Mouse (Mus musculus): ENCODE measurements around the gene Sult2b1. TPM values are rescaled to one million over a fixed set of nuclear protein-coding genes. Genes with fewer than 3 reads are reported as not detected.

The Sult2b1 gene
- polyA plus RNA-seq, 1 experiment from 2014 or later, result 0.30 TPM

- H3K36me3 ChIP-seq (ENCODE audit: control insufficient read depth, insufficient read depth, low read length), result no peaks in the 10 kb centered on the region
- H3K4me1 ChIP-seq (ENCODE audit: control insufficient read depth in 2 of 2, insufficient read depth in 2 of 2, low read length in 2 of 2), result peaks cover 4 to 18% of the 10 kb centered on the region in 2 experiments; a peak in 3 of 4 replicates
- peak overlapping the region; percentile 61 for H3K4me2 ChIP-seq (ENCODE audit: low read length)
- peaks cover 54% of the 10 kb centered on the region for H3K27me3 ChIP-seq (ENCODE audit: control insufficient read depth, insufficient read depth, low read length)
- ATAC-seq (ENCODE audit: insufficient number of reproducible peaks, insufficient read depth, low FRiP score, low read depth), result no peak
- H3K9me3 ChIP-seq (ENCODE audit: control insufficient read depth, low read length), result no peaks in the 10 kb centered on the region
- H3K4me3 ChIP-seq (ENCODE audit: control insufficient read depth in 1 of 2, insufficient read depth in 1 of 2, low read depth in 1 of 2, low read length in 2 of 2), result 0 out of 4 replicates have a peak overlapping the region, but pooled peaks of 1 of the 2 experiments have one; percentile 13
- WGBS, result 42% methylated on average over 7 of the region's 7 CpGs
- no peak overlapping the region for H3K27ac ChIP-seq (replicated peaks in 1 of 2; ENCODE audit: control insufficient read depth in 1 of 2, insufficient read depth in 1 of 2, low read depth in 2 of 2, low read length in 2 of 2)
- H3K9ac ChIP-seq (ENCODE audit: low read length), result no peak overlapping the region
Observed at GRCm38 (mm10) chr7:45800001-45800400, 15.5 kb upstream of the Sult2b1 start.

- ATAC-seq (ENCODE audit: insufficient number of reproducible peaks, insufficient read depth, low FRiP score, low read depth), result no peak
- Histone ChIP-seq H3K4me1 (ENCODE audit: control insufficient read depth in 2 of 2, insufficient read depth in 2 of 2, low read length in 2 of 2) (peaks cover 4 to 18% of the 10 kb centered on the region in 2 experiments; a peak in 3 of 4 replicates), H3K27ac (replicated peaks in 1 of 2; ENCODE audit: control insufficient read depth in 1 of 2, insufficient read depth in 1 of 2, low read depth in 2 of 2, low read length in 2 of 2) (no peak overlapping the region), H3K27me3 (ENCODE audit: control insufficient read depth, insufficient read depth, low read length) (peaks cover 64% of the 10 kb centered on the region), H3K36me3 (ENCODE audit: control insufficient read depth, insufficient read depth, low read length) (no peaks in the 10 kb centered on the region), H3K9ac (ENCODE audit: low read length) (0 out of 2 replicates have a peak overlapping the region, but pooled peaks have one; percentile 63), H3K9me3 (ENCODE audit: control insufficient read depth, low read length) (no peaks in the 10 kb centered on the region), H3K4me3 (ENCODE audit: control insufficient read depth in 1 of 2, insufficient read depth in 1 of 2, low read depth in 1 of 2, low read length in 2 of 2) (peak overlapping the region in 1 of 2 experiments; percentile 43; a peak in 2 of 4 replicates), H3K4me2 (ENCODE audit: low read length) (peak overlapping the region; percentile 83)
- WGBS, result 45% methylated on average over 7 of the region's 7 CpGs
Observed at GRCm38 (mm10) chr7:45798931-45799330, 14.5 kb upstream of the Sult2b1 start.

- Histone ChIP-seq H3K4me1 (ENCODE audit: control insufficient read depth in 2 of 2, insufficient read depth in 2 of 2, low read length in 2 of 2) (peaks cover 4 to 18% of the 10 kb centered on the region in 2 experiments; a peak in 3 of 4 replicates), H3K9me3 (ENCODE audit: control insufficient read depth, low read length) (no peaks in the 10 kb centered on the region), H3K9ac (ENCODE audit: low read length) (peak overlapping the region; percentile 63), H3K36me3 (ENCODE audit: control insufficient read depth, insufficient read depth, low read length) (no peaks in the 10 kb centered on the region), H3K4me2 (ENCODE audit: low read length) (peak overlapping the region; percentile 83), H3K4me3 (ENCODE audit: control insufficient read depth in 1 of 2, insufficient read depth in 1 of 2, low read depth in 1 of 2, low read length in 2 of 2) (peak overlapping the region; percentile 43 to 45), H3K27ac (replicated peaks in 1 of 2; ENCODE audit: control insufficient read depth in 1 of 2, insufficient read depth in 1 of 2, low read depth in 2 of 2, low read length in 2 of 2) (no peak overlapping the region), H3K27me3 (ENCODE audit: control insufficient read depth, insufficient read depth, low read length) (peaks cover 69% of the 10 kb centered on the region)
- ATAC-seq (ENCODE audit: insufficient number of reproducible peaks, insufficient read depth, low FRiP score, low read depth), result no peak
- WGBS, result 2% methylated on average over 19 of the region's 19 CpGs
Observed at GRCm38 (mm10) chr7:45798511-45798836, 14.0 kb upstream of the Sult2b1 start.

DNA sequence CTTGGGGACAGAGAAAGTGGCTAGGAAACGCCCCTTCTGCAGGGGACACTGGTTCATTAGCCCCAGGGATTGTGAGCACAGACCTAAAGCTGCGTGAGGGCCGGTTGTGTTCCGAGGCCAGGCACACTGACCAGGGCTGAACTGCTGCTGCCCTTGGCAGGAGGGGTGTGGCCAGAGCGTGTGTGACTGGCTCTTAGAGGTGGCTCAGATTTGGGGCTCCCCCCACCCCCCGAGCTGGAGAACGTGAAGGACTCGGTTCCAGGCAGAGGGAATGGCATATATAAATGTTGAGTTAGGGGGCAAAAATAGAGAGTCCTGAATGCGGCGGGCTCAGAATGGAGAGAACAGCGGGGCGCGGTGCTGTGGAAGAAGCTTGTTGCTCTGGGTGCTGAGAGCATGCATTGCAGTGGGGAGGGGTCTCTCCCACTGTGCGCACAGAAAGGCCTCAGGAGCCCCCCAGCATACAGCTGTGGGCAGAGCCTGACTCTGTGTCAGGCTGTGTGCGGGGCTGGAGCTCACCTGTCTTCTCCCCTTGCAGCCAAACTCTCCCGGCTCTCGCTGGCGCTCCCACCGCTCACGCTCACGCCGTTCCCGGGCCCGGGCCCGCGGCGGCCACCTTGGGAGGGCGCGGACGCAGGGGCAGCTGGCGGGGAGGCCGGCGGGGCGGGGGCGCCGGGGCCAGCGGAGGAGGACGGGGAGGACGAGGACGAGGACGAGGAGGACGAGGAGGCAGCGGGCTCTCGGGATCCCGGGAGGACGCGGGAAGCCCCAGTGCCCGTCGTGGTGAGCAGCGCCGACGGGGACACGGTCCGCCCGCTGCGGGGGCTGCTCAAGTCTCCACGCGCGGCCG, 13.4 kb upstream of the Sult2b1 start:
- no peaks in the 10 kb centered on the region for H3K36me3 ChIP-seq (ENCODE audit: control insufficient read depth, insufficient read depth, low read length)
- H3K4me3 ChIP-seq (ENCODE audit: control insufficient read depth in 1 of 2, insufficient read depth in 1 of 2, low read depth in 1 of 2, low read length in 2 of 2), result peak overlapping the region; percentile 43 to 45
- peak overlapping the region; percentile 83 for H3K4me2 ChIP-seq (ENCODE audit: low read length)
- no peak for ATAC-seq (ENCODE audit: insufficient number of reproducible peaks, insufficient read depth, low FRiP score, low read depth)
- H3K4me1 ChIP-seq (ENCODE audit: control insufficient read depth in 2 of 2, insufficient read depth in 2 of 2, low read length in 2 of 2), result peaks cover 4 to 18% of the 10 kb centered on the region in 2 experiments; a peak in 3 of 4 replicates
- peaks cover 75% of the 10 kb centered on the region for H3K27me3 ChIP-seq (ENCODE audit: control insufficient read depth, insufficient read depth, low read length)
- 1% methylated on average over 60 of the region's 60 CpGs for WGBS
- H3K9me3 ChIP-seq (ENCODE audit: control insufficient read depth, low read length), result no peaks in the 10 kb centered on the region
- H3K27ac ChIP-seq (replicated peaks in 1 of 2; ENCODE audit: control insufficient read depth in 1 of 2, insufficient read depth in 1 of 2, low read depth in 2 of 2, low read length in 2 of 2), result no peak overlapping the region
- H3K9ac ChIP-seq (ENCODE audit: low read length), result peak overlapping the region; percentile 63

DNA sequence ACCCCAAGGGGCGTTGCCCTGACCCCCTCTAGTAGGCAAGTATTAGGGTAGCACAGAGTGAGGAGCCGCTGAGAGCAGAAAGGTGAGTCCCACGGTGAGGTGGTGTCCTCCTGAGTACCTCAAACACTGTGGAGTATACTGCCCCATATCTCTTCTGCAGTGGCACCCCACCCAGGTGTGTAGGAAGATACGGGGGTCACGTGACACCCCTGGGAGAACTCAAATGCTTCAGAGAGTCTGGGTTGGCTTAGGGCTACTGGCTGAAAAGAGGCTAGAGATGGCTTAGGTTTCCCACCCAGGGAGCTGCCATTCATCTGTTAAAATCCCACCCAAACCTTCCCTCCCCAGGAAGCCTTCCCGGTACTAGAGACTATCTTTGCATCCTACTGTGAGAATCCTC, 12.5 kb upstream of the Sult2b1 start:
- Histone ChIP-seq H3K27me3 (ENCODE audit: control insufficient read depth, insufficient read depth, low read length) (peaks cover 75% of the 10 kb centered on the region), H3K4me3 (ENCODE audit: control insufficient read depth in 1 of 2, insufficient read depth in 1 of 2, low read depth in 1 of 2, low read length in 2 of 2) (no peak overlapping the region), H3K9ac (ENCODE audit: low read length) (no peak overlapping the region), H3K27ac (replicated peaks in 1 of 2; ENCODE audit: control insufficient read depth in 1 of 2, insufficient read depth in 1 of 2, low read depth in 2 of 2, low read length in 2 of 2) (no peak overlapping the region), H3K4me2 (ENCODE audit: low read length) (no peak overlapping the region), H3K36me3 (ENCODE audit: control insufficient read depth, insufficient read depth, low read length) (no peaks in the 10 kb centered on the region), H3K4me1 (ENCODE audit: control insufficient read depth in 2 of 2, insufficient read depth in 2 of 2, low read length in 2 of 2) (peaks cover 4 to 18% of the 10 kb centered on the region in 2 experiments; a peak in 3 of 4 replicates), H3K9me3 (ENCODE audit: control insufficient read depth, low read length) (no peaks in the 10 kb centered on the region)
- 40% methylated on average over 6 of the region's 6 CpGs for WGBS
- no peak for ATAC-seq (ENCODE audit: insufficient number of reproducible peaks, insufficient read depth, low FRiP score, low read depth)

DNA sequence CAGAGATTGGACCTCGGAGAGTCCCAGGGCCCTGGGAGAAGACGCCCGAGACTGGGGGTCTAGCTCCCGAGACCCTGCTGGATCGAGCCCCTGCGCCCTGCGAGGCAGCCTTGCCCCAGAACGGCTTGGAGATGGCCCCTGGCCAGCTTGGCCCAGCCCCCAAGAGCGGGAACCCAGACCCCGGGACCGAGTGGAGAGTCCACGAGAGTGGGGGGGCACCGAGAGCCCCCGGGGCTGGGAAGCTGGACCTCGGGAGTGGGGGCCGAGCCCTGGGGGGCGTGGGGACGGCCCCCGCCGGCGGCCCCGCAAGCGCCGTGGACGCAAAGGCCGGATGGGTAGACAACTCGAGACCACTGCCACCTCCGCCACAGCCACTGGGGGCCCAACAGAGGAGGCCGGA, 10.5 kb upstream of the Sult2b1 start:
- H3K9ac ChIP-seq (ENCODE audit: low read length), result no peak overlapping the region

DNA sequence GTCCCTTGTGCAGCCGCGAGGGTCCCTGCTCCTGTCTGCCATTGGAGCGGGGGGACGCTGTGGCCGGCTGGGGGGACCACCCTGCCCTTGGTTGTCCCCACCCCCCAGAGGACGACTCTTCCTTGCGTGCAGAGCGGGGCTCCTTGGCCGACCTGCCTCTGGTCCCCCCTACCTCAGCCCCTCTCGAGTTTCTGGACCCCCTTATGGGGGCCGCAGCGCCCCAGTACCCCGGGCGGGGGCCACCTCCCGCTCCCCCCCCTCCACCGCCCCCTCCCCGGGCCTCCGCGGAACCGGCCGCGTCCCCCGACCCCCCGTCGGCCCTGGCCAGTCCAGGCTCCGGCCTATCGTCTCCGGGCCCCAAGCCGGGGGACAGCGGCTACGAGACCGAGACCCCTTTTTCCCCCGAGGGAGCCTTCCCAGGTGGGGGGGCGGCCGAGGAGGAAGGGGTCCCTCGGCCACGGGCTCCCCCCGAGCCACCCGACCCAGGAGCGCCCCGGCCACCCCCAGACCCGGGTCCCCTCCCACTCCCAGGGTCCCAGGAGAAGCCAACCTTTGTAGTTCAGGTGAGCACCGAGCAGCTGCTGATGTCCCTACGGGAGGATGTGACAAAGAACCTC, 9.6 kb upstream of the Sult2b1 start:
- ATAC-seq (ENCODE audit: insufficient number of reproducible peaks, insufficient read depth, low FRiP score, low read depth), result no peak
- Histone ChIP-seq H3K27ac (replicated peaks in 1 of 2; ENCODE audit: control insufficient read depth in 1 of 2, insufficient read depth in 1 of 2, low read depth in 2 of 2, low read length in 2 of 2) (no peak overlapping the region), H3K36me3 (ENCODE audit: control insufficient read depth, insufficient read depth, low read length) (no peaks in the 10 kb centered on the region), H3K4me3 (ENCODE audit: control insufficient read depth in 1 of 2, insufficient read depth in 1 of 2, low read depth in 1 of 2, low read length in 2 of 2) (no peak overlapping the region), H3K4me1 (ENCODE audit: control insufficient read depth in 2 of 2, insufficient read depth in 2 of 2, low read length in 2 of 2) (peaks cover 0 to 9% of the 10 kb centered on the region in 2 experiments; a peak in 3 of 4 replicates), H3K9me3 (ENCODE audit: control insufficient read depth, low read length) (no peaks in the 10 kb centered on the region), H3K27me3 (ENCODE audit: control insufficient read depth, insufficient read depth, low read length) (peaks cover 55% of the 10 kb centered on the region), H3K4me2 (ENCODE audit: low read length) (no peak overlapping the region), H3K9ac (ENCODE audit: low read length) (no peak overlapping the region)
- WGBS, result 77% methylated on average over 35 of the region's 44 CpGs

More for the DNA sequence above, 10.5 kb upstream of the Sult2b1 start:
- no peak for ATAC-seq (ENCODE audit: insufficient number of reproducible peaks, insufficient read depth, low FRiP score, low read depth)
- Histone ChIP-seq H3K27me3 (ENCODE audit: control insufficient read depth, insufficient read depth, low read length) (peaks cover 63% of the 10 kb centered on the region), H3K27ac (replicated peaks in 1 of 2; ENCODE audit: control insufficient read depth in 1 of 2, insufficient read depth in 1 of 2, low read depth in 2 of 2, low read length in 2 of 2) (no peak overlapping the region), H3K4me2 (ENCODE audit: low read length) (no peak overlapping the region), H3K4me1 (ENCODE audit: control insufficient read depth in 2 of 2, insufficient read depth in 2 of 2, low read length in 2 of 2) (peaks cover 0 to 9% of the 10 kb centered on the region in 2 experiments; a peak in 3 of 4 replicates), H3K36me3 (ENCODE audit: control insufficient read depth, insufficient read depth, low read length) (no peaks in the 10 kb centered on the region), H3K9me3 (ENCODE audit: control insufficient read depth, low read length) (no peaks in the 10 kb centered on the region), H3K4me3 (ENCODE audit: control insufficient read depth in 1 of 2, insufficient read depth in 1 of 2, low read depth in 1 of 2, low read length in 2 of 2) (no peak overlapping the region)
- 88% methylated on average over 29 of the region's 29 CpGs for WGBS

Measured in heart, embryonic 14.5 days (tissue).